Mouse (Mus musculus): ENCODE measurements at regions not wholly inside any gene's neighbourhood (a gene's known extent, or its start where the extent isn't known, plus 50 kb on each side); places are given as distances from the start of the nearest gene placed in this dataset.

DNA sequence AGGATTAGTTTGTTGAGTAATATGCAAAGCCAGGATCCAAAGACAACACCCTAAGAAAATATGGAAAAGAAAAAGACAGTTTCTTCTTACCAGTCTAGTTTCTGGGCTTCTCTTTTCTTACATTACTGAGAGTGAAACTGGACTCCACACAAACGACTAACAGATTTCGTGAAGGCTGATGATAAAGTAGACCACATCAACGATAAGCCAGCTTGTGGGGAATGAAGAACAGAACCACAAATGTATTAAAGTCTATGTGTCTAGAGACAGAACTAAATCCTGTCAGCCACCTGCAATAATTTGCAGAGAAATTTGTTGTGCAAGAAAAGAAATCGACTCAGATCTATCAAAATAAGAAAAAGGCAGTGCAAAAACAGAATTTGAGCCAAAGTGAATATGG lies 1015.0 kb downstream of the Efna5 start:
- TF ChIP-seq CTCF (IDR thresholded peaks at IDR 0.05; ENCODE audit: low read depth, low read length) (no peak), TAL1 (conservative IDR thresholded peaks at IDR 0.05; ENCODE audit: low read depth, low read length) (no peak), GATA1 (IDR thresholded peaks at IDR 0.05; ENCODE audit: borderline replicate concordance, low read length) (no peak)
